Mouse (Mus musculus) megakaryocyte, embryonic 14.5 days (primary cell): ENCODE data around the gene Cd70.

Experiments
- FLI1 ChIP-seq: IDR thresholded peaks from 2 replicates; pipeline ENCODE4 v1.6.1; 2012; ENCODE audit warnings: low read length, inconsistent platforms, mixed read lengths
- GATA1 ChIP-seq: IDR thresholded peaks from 3 replicates; pipeline ENCODE4 v1.6.1; 2012; ENCODE audit warnings: mixed read lengths, low read length, inconsistent platforms, borderline replicate concordance

- no peak for TF ChIP-seq GATA1
- TF ChIP-seq FLI1, result no peak
Observed at GRCm38 (mm10) chr17:57112768-57113474, 36.7 kb downstream of the Cd70 start.
